Mouse (Mus musculus): ENCODE results near the gene Ubxn6. TPM values are rescaled to one million over a fixed set of nuclear protein-coding genes. Genes with fewer than 3 reads are reported as not detected.
"Not testable (repeated sequence)": the region's sequence is repeated elsewhere in the genome, so short reads cannot be mapped to it uniquely, and the experiment has no call there.

Ubxn6 gene
- polyA plus RNA-seq, 1 experiment from 2014 or later, result 38.5 TPM

GRCm38 (mm10) chr17:56074097-56074826, 566 bp downstream of the Ubxn6 start:
- H3K36me3 ChIP-seq (ENCODE audit: control insufficient read depth, insufficient read depth, low read length), result peaks cover 12% of the 10 kb centered on the region; the same call in 1 of the 2 replicates
- WGBS, result 11% methylated on average over 21 of the region's 22 CpGs
- ATAC-seq (ENCODE audit: insufficient number of reproducible peaks, low FRiP score, low TSS enrichment, low read depth), result peak; percentile 18

GRCm38 (mm10) chr17:56072243-56072642, 2.6 kb downstream of the Ubxn6 start:
- H3K4me1 ChIP-seq (ENCODE audit: control insufficient read depth, insufficient read depth, low read length), result 0 out of 2 replicates have a peak, but pooled peaks cover 2% of the 10 kb centered on the region
- no peaks in the 10 kb centered on the region for H3K9me3 ChIP-seq (ENCODE audit: control insufficient read depth, low read length)
- H3K9ac ChIP-seq (ENCODE audit: low read length), result no peak overlapping the region
- H3K4me3 ChIP-seq (ENCODE audit: low read depth, low read length), result no peak overlapping the region
- peaks cover 26% of the 10 kb centered on the region for H3K36me3 ChIP-seq (ENCODE audit: control insufficient read depth, insufficient read depth, low read length)
- no peaks in the 10 kb centered on the region for H3K27me3 ChIP-seq (ENCODE audit: control insufficient read depth, insufficient read depth, low read length)
- no peak for DNase-seq (ENCODE audit: low spot score)
- no peak overlapping the region for H3K27ac ChIP-seq (replicated peaks; ENCODE audit: low read depth, low read length)
- ATAC-seq (ENCODE audit: insufficient number of reproducible peaks, low FRiP score, low TSS enrichment, low read depth), result no peak
- WGBS, result 91% methylated on average over 5 of the region's 5 CpGs
- H3K4me2 ChIP-seq (ENCODE audit: low read depth, severe bottlenecking), result no peak overlapping the region

More at GRCm38 (mm10) chr17:56074097-56074826, 566 bp downstream of the Ubxn6 start:
- Histone ChIP-seq H3K4me3 (ENCODE audit: low read depth, low read length) (peak overlapping the region; percentile 68), H3K27ac (replicated peaks; ENCODE audit: low read depth, low read length) (peak overlapping the region; percentile 88), H3K27me3 (ENCODE audit: control insufficient read depth, insufficient read depth, low read length) (no peaks in the 10 kb centered on the region), H3K9me3 (ENCODE audit: control insufficient read depth, low read length) (no peaks in the 10 kb centered on the region), H3K4me2 (ENCODE audit: low read depth, severe bottlenecking) (peak overlapping the region; percentile 39), H3K4me1 (ENCODE audit: control insufficient read depth, insufficient read depth, low read length) (0 out of 2 replicates have a peak, but pooled peaks cover 2% of the 10 kb centered on the region), H3K9ac (ENCODE audit: low read length) (peak overlapping the region; percentile 70)
- DNase-seq (ENCODE audit: low spot score), result peak; percentile 87

- Histone ChIP-seq H3K27me3 (ENCODE audit: control insufficient read depth, insufficient read depth, low read length) (no peaks in the 10 kb centered on the region), H3K4me1 (ENCODE audit: control insufficient read depth, insufficient read depth, low read length) (0 out of 2 replicates have a peak, but pooled peaks cover 2% of the 10 kb centered on the region), H3K36me3 (ENCODE audit: control insufficient read depth, insufficient read depth, low read length) (peaks cover 34% of the 10 kb centered on the region), H3K27ac (replicated peaks; ENCODE audit: low read depth, low read length) (no peak overlapping the region), H3K4me2 (ENCODE audit: low read depth, severe bottlenecking) (no peak overlapping the region), H3K9ac (ENCODE audit: low read length) (no peak overlapping the region), H3K9me3 (ENCODE audit: control insufficient read depth, low read length) (no peaks in the 10 kb centered on the region), H3K4me3 (ENCODE audit: low read depth, low read length) (no peak overlapping the region)
- ATAC-seq (ENCODE audit: insufficient number of reproducible peaks, low FRiP score, low TSS enrichment, low read depth) (no peak), DNase-seq (ENCODE audit: low spot score) (no peak)
Measured at GRCm38 (mm10) chr17:56071126-56071525, 3.7 kb downstream of the Ubxn6 start.

- Histone ChIP-seq H3K27ac (replicated peaks; ENCODE audit: low read depth, low read length) (no peak overlapping the region), H3K9ac (ENCODE audit: low read length) (no peak overlapping the region), H3K9me3 (ENCODE audit: control insufficient read depth, low read length) (no peaks in the 10 kb centered on the region), H3K27me3 (ENCODE audit: control insufficient read depth, insufficient read depth, low read length) (no peaks in the 10 kb centered on the region), H3K4me2 (ENCODE audit: low read depth, severe bottlenecking) (no peak overlapping the region), H3K4me1 (ENCODE audit: control insufficient read depth, insufficient read depth, low read length) (0 out of 2 replicates have a peak, but pooled peaks cover 2% of the 10 kb centered on the region), H3K4me3 (ENCODE audit: low read depth, low read length) (no peak overlapping the region), H3K36me3 (ENCODE audit: control insufficient read depth, insufficient read depth, low read length) (peaks cover 53% of the 10 kb centered on the region)
- 96% methylated on average over 14 of the region's 14 CpGs for WGBS
- no peak for ATAC-seq (ENCODE audit: insufficient number of reproducible peaks, low FRiP score, low TSS enrichment, low read depth)
- DNase-seq (ENCODE audit: low spot score), result no peak
Measured at GRCm38 (mm10) chr17:56069066-56069465, 5.8 kb downstream of the Ubxn6 start.

- H3K27ac ChIP-seq (replicated peaks; ENCODE audit: low read depth, low read length), result no peak overlapping the region
- no peaks in the 10 kb centered on the region for H3K4me1 ChIP-seq (ENCODE audit: control insufficient read depth, insufficient read depth, low read length)
- H3K4me2 ChIP-seq (ENCODE audit: low read depth, severe bottlenecking), result no peak overlapping the region
- DNase-seq (ENCODE audit: low spot score) (no peak), ATAC-seq (ENCODE audit: insufficient number of reproducible peaks, low FRiP score, low TSS enrichment, low read depth) (no peak)
- H3K4me3 ChIP-seq (ENCODE audit: low read depth, low read length), result no peak overlapping the region
- no peaks in the 10 kb centered on the region for H3K9me3 ChIP-seq (ENCODE audit: control insufficient read depth, low read length)
- no peak overlapping the region for H3K9ac ChIP-seq (ENCODE audit: low read length)
- peaks cover 73% of the 10 kb centered on the region for H3K36me3 ChIP-seq (ENCODE audit: control insufficient read depth, insufficient read depth, low read length)
- H3K27me3 ChIP-seq (ENCODE audit: control insufficient read depth, insufficient read depth, low read length), result no peaks in the 10 kb centered on the region
Measured at GRCm38 (mm10) chr17:56066451-56066850, 8.4 kb downstream of the Ubxn6 start.

GRCm38 (mm10) chr17:56065715-56066114, 9.1 kb downstream of the Ubxn6 start:
- not testable (repeated sequence) for H3K4me2 ChIP-seq (ENCODE audit: low read depth, severe bottlenecking); H3K9me3 ChIP-seq (ENCODE audit: control insufficient read depth, low read length); DNase-seq (ENCODE audit: low spot score); H3K27ac ChIP-seq (replicated peaks; ENCODE audit: low read depth, low read length); H3K27me3 ChIP-seq (ENCODE audit: control insufficient read depth, insufficient read depth, low read length); H3K4me1 ChIP-seq (ENCODE audit: control insufficient read depth, insufficient read depth, low read length); ATAC-seq (ENCODE audit: insufficient number of reproducible peaks, low FRiP score, low TSS enrichment, low read depth); H3K9ac ChIP-seq (ENCODE audit: low read length); H3K4me3 ChIP-seq (ENCODE audit: low read depth, low read length)
- peaks cover 77% of the 10 kb centered on the region for H3K36me3 ChIP-seq (ENCODE audit: control insufficient read depth, insufficient read depth, low read length)
- WGBS, result 90% methylated on average over 6 of the region's 6 CpGs

GRCm38 (mm10) chr17:56062081-56062480, 12.7 kb downstream of the Ubxn6 start:
- H3K36me3 ChIP-seq (ENCODE audit: control insufficient read depth, insufficient read depth, low read length), result peaks cover 74% of the 10 kb centered on the region
- WGBS, result 94% methylated on average over 7 of the region's 7 CpGs

GRCm38 (mm10) chr17:56057381-56058120, 17.3 kb downstream of the Ubxn6 start:
- H3K36me3 ChIP-seq (ENCODE audit: control insufficient read depth, insufficient read depth, low read length), result peaks cover 47% of the 10 kb centered on the region
- H3K4me2 ChIP-seq (ENCODE audit: low read depth, severe bottlenecking), result no peak overlapping the region
- no peaks in the 10 kb centered on the region for H3K4me1 ChIP-seq (ENCODE audit: control insufficient read depth, insufficient read depth, low read length)
- no peak for DNase-seq (ENCODE audit: low spot score)
- H3K27ac ChIP-seq (replicated peaks; ENCODE audit: low read depth, low read length), result no peak overlapping the region
- no peaks in the 10 kb centered on the region for H3K27me3 ChIP-seq (ENCODE audit: control insufficient read depth, insufficient read depth, low read length)
- H3K4me3 ChIP-seq (ENCODE audit: low read depth, low read length), result no peak overlapping the region
- 81% methylated on average over 11 of the region's 11 CpGs for WGBS
- ATAC-seq (ENCODE audit: insufficient number of reproducible peaks, low FRiP score, low TSS enrichment, low read depth), result no peak
- no peaks in the 10 kb centered on the region for H3K9me3 ChIP-seq (ENCODE audit: control insufficient read depth, low read length)
- H3K9ac ChIP-seq (ENCODE audit: low read length), result no peak overlapping the region

More at GRCm38 (mm10) chr17:56062081-56062480, 12.7 kb downstream of the Ubxn6 start:
- Histone ChIP-seq H3K4me3 (ENCODE audit: low read depth, low read length) (no peak overlapping the region), H3K27ac (replicated peaks; ENCODE audit: low read depth, low read length) (no peak overlapping the region), H3K4me1 (ENCODE audit: control insufficient read depth, insufficient read depth, low read length) (no peaks in the 10 kb centered on the region), H3K9me3 (ENCODE audit: control insufficient read depth, low read length) (no peaks in the 10 kb centered on the region), H3K27me3 (ENCODE audit: control insufficient read depth, insufficient read depth, low read length) (no peaks in the 10 kb centered on the region), H3K4me2 (ENCODE audit: low read depth, severe bottlenecking) (no peak overlapping the region), H3K9ac (ENCODE audit: low read length) (no peak overlapping the region)
- DNase-seq (ENCODE audit: low spot score), result no peak
- ATAC-seq (ENCODE audit: insufficient number of reproducible peaks, low FRiP score, low TSS enrichment, low read depth), result no peak
